ENCODE assay signal across 9 mouse cellular contexts in genomic region chr13:107449598-107450179, GRCm38 (mm10).
A peak's percentile ranks its signal among the peaks of the same experiment; 100 is the strongest.
DNase-seq lines count a peak whose midpoint lies in the region; ATAC-seq lines count a peak whose summit lies in the region.
"Had no signal": no experiment of that assay in that cellular context is flagged by ENCODE, and none has a peak within 500 bp of the region (broad histone marks: within the 10 kb centered on the region; RNA-seq: fewer than 3 reads in every experiment).

No protein-coding gene starts in this region.

- DNase-seq in forebrain, embryonic 11.5 days (ENCODE audit: low spot score): no peak
- DNase-seq in NIH3T3 (ENCODE audit: low read depth) (peak; percentile 24), MN1 (ENCODE audit: low spot score) (no peak)
- peak; percentile 59 for DNase-seq in heart, postnatal 25 days (ENCODE audit: low spot score)
- DNase-seq in left cerebral cortex, adult 18-20 months (ENCODE audit: low spot score in 2 of 2): peak; percentile 36 to 63
- peak; percentile 56 to 69 for DNase-seq in right cerebral cortex, adult 2 months (ENCODE audit: low spot score in 2 of 2)

- no peaks in the 10 kb centered on the region for H3K36me3 ChIP-seq in forebrain, embryonic 13.5 days (ENCODE audit: poor library complexity, severe bottlenecking)
- H3K36me3 ChIP-seq in forebrain, embryonic 11.5 days (ENCODE audit: control insufficient read depth, insufficient read depth, low read length): no peaks in the 10 kb centered on the region

- H3K4me1 ChIP-seq in forebrain, embryonic 13.5 days: peaks cover 6% of the 10 kb centered on the region; the same call in 1 of the 2 replicates
- H3K4me1 ChIP-seq in forebrain, embryonic 11.5 days (replicated peaks; ENCODE audit: control insufficient read depth, insufficient read depth, low read length): no peaks in the 10 kb centered on the region

- no peaks in the 10 kb centered on the region for H3K27me3 ChIP-seq in forebrain, embryonic 13.5 days
- no peaks in the 10 kb centered on the region for H3K27me3 ChIP-seq in forebrain, embryonic 11.5 days (ENCODE audit: control insufficient read depth, insufficient read depth, low read length)

- no peaks in the 10 kb centered on the region; the same call in 1 of the 2 replicates for H3K9me3 ChIP-seq in forebrain, embryonic 13.5 days (replicated peaks)
- no peaks in the 10 kb centered on the region for H3K9me3 ChIP-seq in forebrain, embryonic 11.5 days (ENCODE audit: control insufficient read depth, low read length)

- WGBS in forebrain, embryonic 13.5 days: 68% methylated on average over 11 of the region's 11 CpGs
- 86% methylated on average over 11 of the region's 11 CpGs for WGBS in forebrain, embryonic 11.5 days

- intact Hi-C loops in heart, postnatal 25 days (cut with DNase I): loop anchor here (10.0 kb wide), 1 partner anchor 85 kb away; no protein-coding TSS in a partner anchor

- H3K4me3 ChIP-seq in forebrain, embryonic 13.5 days: no peak overlapping the region
- no peak overlapping the region for H3K4me3 ChIP-seq in forebrain, embryonic 11.5 days (ENCODE audit: low read depth, low read length)
- H3K4me3 ChIP-seq: erythroblast, embryonic 14.5 days had no signal

- H3K27ac ChIP-seq in forebrain, embryonic 13.5 days: no peak overlapping the region
- no peak overlapping the region for H3K27ac ChIP-seq in forebrain, embryonic 11.5 days (ENCODE audit: low read depth, low read length)

- ATAC-seq in forebrain, embryonic 13.5 days: peak; percentile 94
- no peak for ATAC-seq in forebrain, embryonic 11.5 days (replicated peaks; ENCODE audit: low FRiP score)
- peak; percentile 73 for ATAC-seq in common myeloid progenitor, adult 5-6 weeks (replicated peaks; ENCODE audit: low read depth, poor library complexity, severe bottlenecking)

- no peak overlapping the region for H3K9ac ChIP-seq in forebrain, embryonic 13.5 days
- no peak overlapping the region for H3K9ac ChIP-seq in forebrain, embryonic 11.5 days (ENCODE audit: low read length)

- H3K4me2 ChIP-seq in forebrain, embryonic 13.5 days: no peak overlapping the region
- no peak overlapping the region for H3K4me2 ChIP-seq in forebrain, embryonic 11.5 days (ENCODE audit: low read depth, low read length, severe bottlenecking)

Comparison
In these comparisons a context has a peak if more than half of its experiments do, and no peak if none do; other contexts are left out.
1. DNase-seq: peak in NIH3T3 (single experiment), heart, postnatal 25 days (single experiment), left cerebral cortex, adult 18-20 months (2 of 2) and right cerebral cortex, adult 2 months (2 of 2); none in forebrain, embryonic 11.5 days (single experiment) and MN1 (single experiment).